Mouse (Mus musculus) erythroblast, embryonic 14.5 days (primary cell): ENCODE data around the gene Tnni1.

Experiments
- GATA1 ChIP-seq: IDR thresholded peaks from 2 replicates; pipeline ENCODE4 v1.6.1; 2012; ENCODE audit warnings: low read length, inconsistent platforms, mixed read lengths
- TAL1 ChIP-seq: IDR thresholded peaks from 3 replicates; pipeline ENCODE4 v1.6.1; 2012; ENCODE audit warnings: low read length, inconsistent platforms, mixed read lengths

DNA sequence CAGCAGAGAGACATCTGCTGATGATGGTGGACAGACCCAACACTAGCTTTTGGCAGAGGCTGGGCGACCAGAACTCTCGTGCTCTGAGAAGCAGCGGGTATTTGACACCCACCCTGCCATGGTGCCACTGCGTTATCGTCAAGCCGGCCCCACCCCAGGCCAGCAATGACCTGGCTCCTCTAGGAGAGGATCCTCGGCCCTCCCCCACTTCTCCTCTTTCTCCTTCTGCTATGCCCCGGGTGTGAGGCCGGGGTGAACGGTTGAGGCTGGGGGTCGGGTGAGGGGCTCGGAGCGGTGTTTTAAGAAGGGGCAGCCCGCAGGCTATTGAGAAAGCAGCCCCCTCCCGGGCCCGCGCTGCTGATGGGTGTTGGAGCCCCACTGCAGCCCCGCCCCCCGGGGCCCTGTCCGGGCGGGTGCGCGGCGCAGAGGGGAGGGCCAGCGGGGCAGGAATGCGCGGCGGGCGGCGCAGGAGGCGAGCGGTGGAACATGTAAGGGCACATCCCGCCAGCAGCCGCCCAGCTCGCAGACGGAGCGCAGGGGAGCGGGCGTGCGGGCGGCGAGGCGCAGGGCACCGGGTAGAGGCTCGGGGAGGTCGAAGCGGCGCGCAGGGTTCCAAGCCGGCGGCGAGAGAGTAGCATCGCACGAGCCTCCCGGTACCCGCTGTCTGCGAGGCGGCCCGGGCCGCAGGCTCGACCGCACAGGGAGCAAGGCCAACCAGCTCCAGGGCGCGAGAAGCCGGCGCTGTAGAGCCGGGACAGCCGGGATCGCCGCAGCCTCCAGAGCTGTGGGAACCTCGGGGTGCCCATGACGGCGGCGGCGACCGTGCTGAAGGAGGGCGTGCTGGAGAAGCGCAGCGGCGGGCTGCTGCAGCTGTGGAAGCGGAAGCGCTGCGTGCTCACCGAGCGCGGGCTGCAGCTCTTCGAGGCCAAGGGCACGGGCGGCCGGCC, 13.3 kb upstream of the Tnni1 start, which contains the start of gene Phlda3:
- no peak for TF ChIP-seq GATA1
- no peak for TF ChIP-seq TAL1
